Mouse (Mus musculus): ENCODE data around the gene Aida. TPM values are rescaled to one million over a fixed set of nuclear protein-coding genes. Genes with fewer than 3 reads are reported as not detected.

The Aida gene
- total RNA-seq, 2 experiments from 2014 or later: 58.6 to 61.3 TPM

Other genes starting within 250 kb of the Aida start
- 1 to 10 TPM; 4.3 to 4.4 TPM for gene Disp1, start 75.1 kb upstream of the Aida start, total RNA-seq (2021)
- gene Brox, start 679 bp downstream of the Aida start, total RNA-seq (2021): 10 to 100 TPM; 62.1 to 70.8 TPM
- gene Mia3, start 73.0 kb downstream of the Aida start, total RNA-seq (2021): 100 to 1,000 TPM; 254 to 258 TPM
- gene Taf1a, start 92.4 kb downstream of the Aida start, total RNA-seq (2021): 10 to 100 TPM; 19.7 to 21.2 TPM
- not detected for gene Hhipl2, start 121.6 kb downstream of the Aida start, total RNA-seq (2021)